Comparison of ENCODE assay signal across 14 mouse cellular contexts in the genomic region with DNA sequence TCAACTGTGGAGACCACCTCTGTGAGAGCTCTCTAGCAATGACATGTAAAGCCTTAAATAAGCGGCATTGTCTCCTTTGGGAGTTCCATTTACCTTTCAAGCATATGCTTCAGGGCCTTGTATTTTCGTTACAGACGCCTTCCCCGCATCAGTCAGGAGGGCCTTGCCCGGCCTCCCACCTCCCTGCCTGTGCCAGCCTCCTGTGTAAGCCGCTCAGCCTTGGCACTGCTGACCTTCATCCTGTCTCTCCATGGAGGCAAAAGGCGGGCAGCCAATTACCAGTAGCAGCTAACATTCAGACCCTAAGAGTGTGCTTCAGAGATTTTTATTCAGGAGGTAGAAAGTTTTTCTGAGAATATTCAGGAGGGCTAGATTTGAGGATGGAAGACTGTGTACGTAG.
DNase-seq lines count a peak whose midpoint lies in the region; ATAC-seq lines count a peak whose summit lies in the region.
"Had no signal": no experiment of that assay in that cellular context is flagged by ENCODE, and none has a peak within 500 bp of the region (broad histone marks: within the 10 kb centered on the region; RNA-seq: fewer than 3 reads in every experiment).

No protein-coding gene starts in this region.

- no peak for ATAC-seq in CD4-positive, CD25-positive, alpha-beta regulatory T cell, adult 4 months
- ATAC-seq: forebrain, embryonic 13.5 days; hindbrain, postnatal 0 days had no signal

- peak; percentile 27 to 63 for DNase-seq in adrenal gland, adult (ENCODE audit: inconsistent age in 2 of 2, low spot score in 1 of 2)
- DNase-seq in adrenal gland, postnatal 4 days (ENCODE audit: low spot score in 2 of 2) = no peak
- peak; percentile 24 for DNase-seq in ovary, adult 18-20 months (ENCODE audit: low spot score)
- DNase-seq in ovary, postnatal 14 days (ENCODE audit: low spot score) = no peak
- DNase-seq in cerebellum, adult 9-10 months = peak; percentile 46
- no peak for DNase-seq in kidney, adult 11 months
- DNase-seq in kidney, postnatal 25 days = no peak
- DNase-seq: heart, postnatal 36 days; kidney, adult 9 months; kidney, postnatal 4 days; lung, adult 18-20 months had no signal

Comparison
In these comparisons a context has a peak if more than half of its experiments do, and no peak if none do; other contexts are left out.
1. DNase-seq: peak in adrenal gland, adult (2 of 2), ovary, adult 18-20 months (single experiment) and cerebellum, adult 9-10 months (single experiment); none in adrenal gland, postnatal 4 days (0 of 2), ovary, postnatal 14 days (single experiment), kidney, adult 11 months (single experiment) and kidney, postnatal 25 days (0 of 2).